Mouse (Mus musculus) lung, embryonic 14.5 days (tissue): Measurements from ENCODE around the gene Myo7a. TPM values are rescaled to one million over a fixed set of nuclear protein-coding genes. Genes with fewer than 3 reads are reported as not detected.

ENCODE experiments used
- ATAC-seq: fragments of 200-750 bp; cut with Nextera tagmentation; 2 replicates; pipeline ENCODE4 v1.8.0; 2017; ENCODE audit warnings: mild to moderate bottlenecking, moderate TSS enrichment, moderate library complexity; ENCODE audit not compliant: insufficient read depth
- DNase-seq: peaks from one replicate; pipeline ENCODE4 v3.0.0-alpha.2; 2015
- H3K27ac ChIP-seq: fragments of 300-500 bp; sonication (generic); 2 replicates; pipeline ENCODE4 v1.5.1; 2014; ENCODE audit warnings: low read depth, mild to moderate bottlenecking, moderate library complexity
- H3K27me3 ChIP-seq: fragments of 300-500 bp; sonication (generic); 2 replicates; pipeline ENCODE4 v1.6.1; 2014; ENCODE audit warnings: low read length, control low read depth; ENCODE audit not compliant: insufficient read depth
- H3K36me3 ChIP-seq: fragments of 300-500 bp; sonication (generic); 2 replicates; pipeline ENCODE4 v1.6.1; 2014; ENCODE audit warnings: control low read depth; ENCODE audit not compliant: insufficient read depth
- H3K4me1 ChIP-seq: fragments of 300-500 bp; sonication (generic); 2 replicates; pipeline ENCODE4 v1.6.1; 2014; ENCODE audit warnings: antibody characterized with exemption, control low read depth; ENCODE audit not compliant: insufficient read depth
- H3K4me2 ChIP-seq: fragments of 300-500 bp; sonication (generic); 2 replicates; pipeline ENCODE4 v1.6.1; 2014; ENCODE audit warnings: mild to moderate bottlenecking
- H3K4me3 ChIP-seq: fragments of 300-500 bp; sonication (generic); 2 replicates; pipeline ENCODE4 v1.5.1; 2014; ENCODE audit warnings: low read depth, low read length
- H3K9ac ChIP-seq: fragments of 300-500 bp; sonication (generic); 2 replicates; pipeline ENCODE4 v1.6.1; 2014
- H3K9me3 ChIP-seq: fragments of 300-500 bp; sonication (generic); 2 replicates; pipeline ENCODE4 v1.6.1; 2016; ENCODE audit warnings: low read depth, low read length, control low read depth
- CTCF ChIP-seq: IDR thresholded peaks from 2 replicates; pipeline ENCODE4 v1.5.1; 2016; ENCODE audit warnings: antibody characterized with exemption, low read depth
- WGBS: fragments of 180-500 bp; shearing (Covaris S2); extraction: QIAGEN DNeasy Blood & Tissue Kit; methylation state at CpG from one replicate; pipeline ENCODE4 v1.1.7; 2014; 5-methylcytosine and 5-hydroxymethylcytosine counted together
- polyA plus RNA-seq: library from polyadenylated mRNA; unstranded; fragments of >200 nt; fragmentation: Nextera tagmentation; extraction: Ambion mirVana; gene quantifications from 2 replicates; pipeline ENCODE4 v1.2.1, GENCODE M21; 2014

Myo7a gene
- polyA plus RNA-seq, 1 experiment from 2014 or later: 15.0 TPM

GRCm38 (mm10) chr7:98103002-98103941 lies 16.1 kb downstream of the Myo7a start:
- peak overlapping the region; percentile 30; the same call in 1 of the 2 replicates for H3K27ac ChIP-seq
- peak overlapping the region; percentile 29 for H3K4me3 ChIP-seq
- H3K9me3 ChIP-seq: no peaks in the 10 kb centered on the region
- 0 out of 2 replicates have a peak, but pooled peaks cover 5% of the 10 kb centered on the region for H3K4me1 ChIP-seq
- H3K4me2 ChIP-seq: peak overlapping the region; percentile 60
- H3K27me3 ChIP-seq: no peaks in the 10 kb centered on the region
- 10% methylated on average over 25 of the region's 26 CpGs for WGBS
- ATAC-seq (peak; percentile 66; the same call in 1 of the 2 replicates), DNase-seq (peak; percentile 97)
- TF ChIP-seq CTCF: peak; percentile 84
- peak overlapping the region; percentile 54 for H3K9ac ChIP-seq
- no peaks in the 10 kb centered on the region for H3K36me3 ChIP-seq

GRCm38 (mm10) chr7:98102488-98102887 lies 16.8 kb downstream of the Myo7a start:
- DNase-seq (no peak), ATAC-seq (peak; percentile 22; the same call in 1 of the 2 replicates)
- Histone ChIP-seq H3K27me3 (no peaks in the 10 kb centered on the region), H3K27ac (no peak overlapping the region), H3K4me2 (peak overlapping the region; percentile 60), H3K4me1 (0 out of 2 replicates have a peak, but pooled peaks cover 5% of the 10 kb centered on the region), H3K4me3 (no peak overlapping the region), H3K9ac (peak overlapping the region; percentile 54), H3K36me3 (no peaks in the 10 kb centered on the region), H3K9me3 (no peaks in the 10 kb centered on the region)
- 93% methylated on average over 11 of the region's 11 CpGs for WGBS
- TF ChIP-seq CTCF: no peak

- Histone ChIP-seq H3K4me1 (0 out of 2 replicates have a peak, but pooled peaks cover under 1% of the 10 kb centered on the region), H3K9me3 (no peaks in the 10 kb centered on the region), H3K9ac (no peak overlapping the region), H3K4me2 (no peak overlapping the region), H3K4me3 (no peak overlapping the region), H3K27ac (no peak overlapping the region), H3K27me3 (no peaks in the 10 kb centered on the region), H3K36me3 (peaks cover 4% of the 10 kb centered on the region; the same call in 1 of the 2 replicates)
- ATAC-seq: no peak
- 92% methylated on average over 8 of the region's 8 CpGs for WGBS
- no peak for TF ChIP-seq CTCF
- no peak for DNase-seq
These were observed 21.8 kb downstream of the Myo7a start for GRCm38 (mm10) chr7:98097557-98097956.

- Histone ChIP-seq H3K4me1 (no peaks in the 10 kb centered on the region), H3K27ac (no peak overlapping the region), H3K4me3 (no peak overlapping the region), H3K9me3 (no peaks in the 10 kb centered on the region), H3K27me3 (no peaks in the 10 kb centered on the region), H3K9ac (no peak overlapping the region), H3K4me2 (no peak overlapping the region), H3K36me3 (peaks cover 4% of the 10 kb centered on the region; the same call in 1 of the 2 replicates)
- TF ChIP-seq CTCF: no peak
- DNase-seq (no peak), ATAC-seq (no peak)
- 94% methylated on average over 4 of the region's 4 CpGs for WGBS
These were observed 23.5 kb downstream of the Myo7a start for GRCm38 (mm10) chr7:98095852-98096251.

- no peak overlapping the region for H3K9ac ChIP-seq
- H3K27me3 ChIP-seq: no peaks in the 10 kb centered on the region
- no peak overlapping the region for H3K4me3 ChIP-seq
- DNase-seq: peak; percentile 72
- TF ChIP-seq CTCF: peak; percentile 68
- no peaks in the 10 kb centered on the region for H3K36me3 ChIP-seq
- 24% methylated on average over 2 of the region's 2 CpGs for WGBS
- no peaks in the 10 kb centered on the region for H3K9me3 ChIP-seq
- 0 out of 2 replicates have a peak, but pooled peaks have one; percentile 29 for ATAC-seq
- H3K4me2 ChIP-seq: no peak overlapping the region
- peaks cover 14% of the 10 kb centered on the region; the same call in 1 of the 2 replicates for H3K4me1 ChIP-seq
- H3K27ac ChIP-seq: no peak overlapping the region
These were observed 33.0 kb downstream of the Myo7a start for GRCm38 (mm10) chr7:98086346-98086745.

GRCm38 (mm10) chr7:98085314-98085713 lies 34.0 kb downstream of the Myo7a start:
- Histone ChIP-seq H3K27ac (peak overlapping the region; percentile 56; the same call in 1 of the 2 replicates), H3K4me1 (peaks cover 14% of the 10 kb centered on the region; the same call in 1 of the 2 replicates), H3K36me3 (no peaks in the 10 kb centered on the region), H3K9ac (no peak overlapping the region), H3K4me2 (peak overlapping the region; percentile 29; the same call in 1 of the 2 replicates), H3K4me3 (0 out of 2 replicates have a peak overlapping the region, but pooled peaks have one; percentile 0), H3K9me3 (no peaks in the 10 kb centered on the region), H3K27me3 (no peaks in the 10 kb centered on the region)
- WGBS: 46% methylated on average over 7 of the region's 7 CpGs
- DNase-seq: peak; percentile 28
- ATAC-seq: no peak; the same call in 1 of the 2 replicates
- no peak for TF ChIP-seq CTCF
